Mouse (Mus musculus) limb, embryonic 14.5 days (tissue): ENCODE measurements around the gene B4galt5. TPM values are rescaled to one million over a fixed set of nuclear protein-coding genes. Genes with fewer than 3 reads are reported as not detected.

Experiments used
- ATAC-seq: fragments of 200-750 bp; cut with Nextera tagmentation; 2 replicates; pipeline ENCODE4 v1.8.0; 2017; ENCODE audit warnings: low read depth, moderate number of reproducible peaks, moderate TSS enrichment; ENCODE audit not compliant: low FRiP score
- DNase-seq: peaks from one replicate; pipeline ENCODE4 v3.0.0-alpha.2; 2015; ENCODE audit warnings: low spot score
- H3K27ac ChIP-seq: fragments of 300-500 bp; sonication (generic); replicated peaks from 2 replicates; pipeline ENCODE4 v1.5.1; 2014; ENCODE audit warnings: low read depth, mild to moderate bottlenecking, low read length, moderate library complexity, mixed read lengths
- H3K27me3 ChIP-seq: fragments of 300-500 bp; sonication (generic); 2 replicates; pipeline ENCODE4 v1.6.1; 2014; ENCODE audit warnings: low read length, mixed read lengths; ENCODE audit not compliant: control insufficient read depth, insufficient read depth
- H3K36me3 ChIP-seq: fragments of 300-500 bp; sonication (generic); 2 replicates; pipeline ENCODE4 v1.6.1; 2014; ENCODE audit warnings: mild to moderate bottlenecking, low read length, moderate library complexity, mixed read lengths; ENCODE audit not compliant: control insufficient read depth, insufficient read depth
- H3K4me1 ChIP-seq: fragments of 300-500 bp; sonication (generic); 2 replicates; pipeline ENCODE4 v1.6.1; 2014; ENCODE audit warnings: antibody characterized with exemption, low read length, mixed read lengths; ENCODE audit not compliant: control insufficient read depth, insufficient read depth
- H3K4me2 ChIP-seq: fragments of 300-500 bp; sonication (generic); replicated peaks from 2 replicates; pipeline ENCODE4 v1.6.1; 2014; ENCODE audit warnings: low read depth, mild to moderate bottlenecking, low read length, moderate library complexity; ENCODE audit not compliant: severe bottlenecking
- H3K4me3 ChIP-seq: fragments of 300-500 bp; sonication (generic); replicated peaks from 2 replicates; pipeline ENCODE4 v1.5.1; 2014; ENCODE audit warnings: low read length
- H3K9ac ChIP-seq: fragments of 300-500 bp; sonication (generic); 2 replicates; pipeline ENCODE4 v1.6.1; 2014; ENCODE audit warnings: mild to moderate bottlenecking, low read depth, low read length, moderate library complexity; ENCODE audit not compliant: severe bottlenecking
- H3K9me3 ChIP-seq: fragments of 300-500 bp; sonication (generic); 2 replicates; pipeline ENCODE4 v1.6.1; 2016; ENCODE audit warnings: low read length; ENCODE audit not compliant: control insufficient read depth
- POLR2A ChIP-seq: fragments of 200-500 bp; IDR thresholded peaks from 2 replicates; pipeline ENCODE4 v1.8.0; 2012; ENCODE audit warnings: inconsistent platforms, mild to moderate bottlenecking, moderate library complexity, borderline replicate concordance; ENCODE audit not compliant: insufficient read depth, insufficient read length; ENCODE audit errors: extremely low read depth
- WGBS: fragments of 180-500 bp; shearing (Covaris S2); extraction: QIAGEN DNeasy Blood & Tissue Kit; methylation state at CpG from one replicate; pipeline ENCODE4 v1.1.7; 2014; 5-methylcytosine and 5-hydroxymethylcytosine counted together
- polyA plus RNA-seq, 2 experiments: library from polyadenylated mRNA; depleted of rRNA in 1 of 2; stranded (reverse) in 1 of 2; unstranded in 1 of 2; fragments of >200 nt; fragmentation: Nextera tagmentation in 1 of 2; extraction: Ambion mirVana in 1 of 2; gene quantifications; 2 replicates each; pipeline versions ENCODE4 v1.2.1 to v1.2.3; 2012 to 2014

B4galt5 gene
- polyA plus RNA-seq, 2 experiments, result 23.2 to 23.6 TPM

DNA sequence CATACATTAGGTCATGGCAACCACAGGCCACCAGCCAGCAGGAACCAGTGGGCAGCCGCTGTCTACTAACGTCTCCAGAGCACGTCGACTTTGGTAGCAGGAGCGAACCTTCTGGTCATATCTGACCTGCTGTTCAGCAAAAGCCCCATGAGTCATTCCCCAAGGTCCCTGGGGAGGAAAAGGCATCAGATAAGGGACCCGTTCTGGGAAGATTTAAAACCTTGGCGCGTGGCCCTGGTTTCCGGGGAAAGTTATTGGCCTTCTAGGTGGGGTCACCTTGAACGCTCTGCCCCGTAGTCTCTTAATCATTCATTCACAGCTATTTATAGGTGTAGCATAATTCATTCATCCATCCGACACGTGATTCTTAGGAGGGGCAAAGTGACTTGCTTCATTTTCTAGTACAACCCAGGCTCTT lies 34.7 kb upstream of the B4galt5 start:
- no peaks in the 10 kb centered on the region for H3K4me1 ChIP-seq
- no peaks in the 10 kb centered on the region for H3K27me3 ChIP-seq
- H3K27ac ChIP-seq, result no peak overlapping the region
- DNase-seq (no peak), ATAC-seq (no peak)
- no peaks in the 10 kb centered on the region for H3K36me3 ChIP-seq
- no peak overlapping the region for H3K4me2 ChIP-seq
- H3K9ac ChIP-seq, result no peak overlapping the region
- 84% methylated on average over 13 of the region's 13 CpGs for WGBS
- H3K4me3 ChIP-seq, result no peak overlapping the region
- H3K9me3 ChIP-seq, result no peaks in the 10 kb centered on the region
- TF ChIP-seq POLR2A, result no peak

DNA sequence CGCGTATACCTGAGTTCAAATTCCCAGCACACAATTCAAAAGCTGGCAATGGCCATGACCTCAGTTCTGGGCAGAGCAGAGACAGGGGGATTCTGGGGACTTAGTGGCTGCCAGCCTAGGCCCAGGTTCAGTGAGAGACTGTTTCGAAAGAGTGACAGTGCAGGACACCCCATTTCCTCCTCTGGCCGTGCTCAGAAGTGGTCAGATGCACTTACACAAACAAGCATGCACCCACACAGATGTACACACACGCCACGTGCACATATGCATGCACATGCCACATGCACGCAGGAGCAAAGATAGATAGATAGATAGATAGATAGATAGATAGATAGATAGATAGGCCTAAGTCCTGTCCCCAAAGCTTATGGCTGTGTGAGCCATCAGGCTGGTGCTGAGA lies 33.4 kb upstream of the B4galt5 start:
- Histone ChIP-seq H3K4me3 (no peak overlapping the region), H3K4me1 (no peaks in the 10 kb centered on the region), H3K27ac (no peak overlapping the region), H3K4me2 (no peak overlapping the region), H3K9ac (no peak overlapping the region), H3K27me3 (no peaks in the 10 kb centered on the region), H3K9me3 (no peaks in the 10 kb centered on the region), H3K36me3 (no peaks in the 10 kb centered on the region)
- DNase-seq, result no peak
- no peak for TF ChIP-seq POLR2A
- ATAC-seq, result no peak
- WGBS, result 85% methylated on average over 7 of the region's 7 CpGs

DNA sequence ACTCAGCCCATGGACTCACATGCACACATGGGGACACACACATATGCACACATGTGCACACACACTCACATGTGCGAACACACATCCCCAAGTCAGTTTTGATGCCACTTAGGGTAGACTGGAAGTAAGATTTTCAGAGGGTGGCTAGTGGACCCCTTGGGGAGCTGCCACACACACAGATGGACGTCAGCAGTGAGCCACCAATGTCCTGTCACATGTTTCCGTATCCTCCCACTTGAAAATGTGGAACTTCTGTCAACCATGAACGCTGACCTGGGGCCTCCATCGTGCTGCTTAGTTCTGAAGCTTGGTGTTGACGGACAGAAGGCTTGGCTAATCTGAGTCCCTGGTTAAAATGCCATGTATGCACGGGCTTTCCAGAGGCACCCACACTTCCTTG lies 32.6 kb upstream of the B4galt5 start:
- ATAC-seq, result no peak
- Histone ChIP-seq H3K9me3 (no peaks in the 10 kb centered on the region), H3K4me1 (no peaks in the 10 kb centered on the region), H3K4me3 (no peak overlapping the region), H3K27me3 (no peaks in the 10 kb centered on the region), H3K4me2 (no peak overlapping the region), H3K9ac (no peak overlapping the region), H3K36me3 (no peaks in the 10 kb centered on the region), H3K27ac (no peak overlapping the region)
- WGBS, result 83% methylated on average over 7 of the region's 7 CpGs
- no peak for DNase-seq
- TF ChIP-seq POLR2A, result no peak

DNA sequence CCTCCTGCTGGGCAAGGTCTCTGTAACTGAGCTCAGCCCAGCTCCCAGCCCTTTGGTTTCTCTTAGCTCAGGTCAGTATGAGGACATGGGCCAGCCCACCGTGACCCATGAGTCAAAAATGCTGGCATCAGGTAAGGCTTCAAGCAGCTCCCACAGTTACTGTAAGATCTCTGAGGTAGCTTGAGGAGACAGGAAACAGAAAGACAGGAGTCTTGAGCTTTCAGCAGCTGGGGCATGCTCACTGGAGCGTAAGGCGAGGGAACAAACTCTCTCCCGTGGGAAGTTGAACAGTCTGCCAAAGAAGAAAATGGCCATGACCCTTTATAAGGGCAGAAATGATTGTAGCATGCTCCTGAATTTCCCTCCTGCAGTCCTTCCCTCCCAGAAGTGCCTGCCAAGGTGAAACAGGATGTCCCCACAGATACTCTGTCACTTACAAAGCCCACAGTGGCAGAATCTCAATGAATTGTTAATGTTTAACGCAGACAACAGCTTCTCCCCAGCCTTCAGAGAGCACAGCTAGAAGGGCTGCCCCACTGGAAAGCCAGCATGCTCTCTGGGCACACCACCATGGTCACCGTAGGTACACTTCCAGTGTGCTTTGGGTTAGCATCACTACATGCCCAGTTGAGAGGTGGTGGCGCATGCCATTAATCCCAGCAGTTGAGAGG lies 31.8 kb upstream of the B4galt5 start:
- Histone ChIP-seq H3K27ac (no peak overlapping the region), H3K9me3 (no peaks in the 10 kb centered on the region), H3K36me3 (no peaks in the 10 kb centered on the region), H3K9ac (no peak overlapping the region), H3K4me3 (no peak overlapping the region), H3K27me3 (no peaks in the 10 kb centered on the region), H3K4me2 (no peak overlapping the region), H3K4me1 (no peaks in the 10 kb centered on the region)
- ATAC-seq, result no peak
- WGBS, result 73% methylated on average over 7 of the region's 7 CpGs
- no peak for DNase-seq
- no peak for TF ChIP-seq POLR2A

DNA sequence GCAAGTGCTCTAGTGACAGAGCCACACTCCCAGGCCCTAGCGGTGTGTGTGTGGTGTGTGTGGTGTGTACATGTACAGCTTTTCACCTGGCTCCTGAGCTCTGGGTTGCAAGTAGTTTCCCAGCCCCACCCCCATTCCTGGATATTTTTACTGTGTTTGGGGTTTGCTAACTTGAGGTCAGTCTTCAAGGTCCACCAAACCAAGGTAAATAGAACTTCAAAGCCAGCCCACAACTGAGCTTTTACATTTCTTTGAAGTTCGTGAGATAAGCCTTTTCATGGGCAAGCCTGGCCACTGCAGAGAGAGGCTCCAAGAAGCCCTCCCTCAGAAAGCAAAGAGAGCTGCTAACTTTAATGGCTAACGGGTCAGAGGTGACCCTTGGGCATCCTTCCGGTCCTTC lies 30.0 kb upstream of the B4galt5 start:
- WGBS, result 30% methylated on average over 4 of the region's 4 CpGs

DNA sequence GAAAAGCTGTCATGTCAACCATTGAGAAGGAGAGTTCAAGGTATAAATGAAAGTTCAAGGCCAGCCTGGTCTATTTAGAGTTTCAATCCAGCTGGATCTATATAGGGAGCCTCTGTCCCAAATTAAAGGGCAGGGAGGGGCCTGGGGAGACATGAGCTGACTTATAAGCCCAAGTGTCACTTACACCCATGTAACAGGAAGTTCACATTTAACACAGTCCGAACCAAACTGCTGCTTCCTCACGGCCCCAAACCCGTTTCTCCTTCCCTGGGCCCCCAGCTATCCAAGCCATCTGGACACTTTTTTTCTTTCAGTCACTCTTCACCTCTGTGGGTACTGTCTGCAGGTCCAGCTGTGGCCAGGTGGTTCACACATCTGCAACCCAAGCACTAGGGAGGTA lies 28.7 kb upstream of the B4galt5 start:
- Histone ChIP-seq H3K4me2 (no peak overlapping the region), H3K9me3 (no peaks in the 10 kb centered on the region), H3K27me3 (no peaks in the 10 kb centered on the region), H3K27ac (no peak overlapping the region), H3K4me1 (no peaks in the 10 kb centered on the region), H3K9ac (no peak overlapping the region), H3K4me3 (no peak overlapping the region), H3K36me3 (no peaks in the 10 kb centered on the region)
- DNase-seq, result no peak
- TF ChIP-seq POLR2A, result no peak
- WGBS, result 29% methylated on average over 3 of the region's 3 CpGs
- no peak for ATAC-seq

More for the DNA sequence above, 30.0 kb upstream of the B4galt5 start:
- Histone ChIP-seq H3K9me3 (no peaks in the 10 kb centered on the region), H3K4me3 (no peak overlapping the region), H3K4me1 (no peaks in the 10 kb centered on the region), H3K36me3 (no peaks in the 10 kb centered on the region), H3K4me2 (no peak overlapping the region), H3K27me3 (no peaks in the 10 kb centered on the region), H3K9ac (no peak overlapping the region), H3K27ac (no peak overlapping the region)
- no peak for TF ChIP-seq POLR2A
- ATAC-seq (no peak), DNase-seq (no peak)
